Mouse (Mus musculus) CD8-positive naive resting alpha-beta T cell, adult 57 days (primary cell): Measurements from ENCODE around the gene Mmp10. TPM values are rescaled to one million over a fixed set of nuclear protein-coding genes. Genes with fewer than 3 reads are reported as not detected.

Source experiments
- total RNA-seq: library from RNA; stranded (reverse); gene quantifications from one replicate; pipeline ENCODE4 v1.2.4, GENCODE M21; 2023

Mmp10 gene
- not detected for total RNA-seq

DNA sequence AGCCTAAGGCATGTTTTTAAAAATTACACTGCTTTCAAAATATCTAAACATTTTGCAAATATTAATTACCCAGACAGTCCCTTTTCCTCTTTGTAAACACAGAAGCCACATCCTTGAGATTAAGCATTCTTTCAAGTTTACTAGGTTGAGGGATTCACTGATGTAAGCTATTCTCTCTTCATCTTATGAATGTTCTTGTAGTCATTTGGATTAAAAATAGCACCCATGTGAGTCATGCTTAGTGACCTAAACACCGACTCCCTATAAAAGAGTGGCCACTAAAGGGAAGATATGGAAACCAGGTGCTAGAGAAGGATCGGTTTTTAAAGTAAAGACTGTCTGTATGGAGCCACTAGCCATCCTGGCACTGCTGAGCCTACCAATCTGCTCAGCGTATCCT lies at the start of gene Mmp10:
Mmp10 (plus strand) TSS at position 302 of the 400 bp plus-strand sequence.

GRCm38 (mm10) chr9:7558221-7559017 lies 56.3 kb downstream of the Mmp10 start, which contains the start of gene Mmp8:
Gene Mmp8, plus strand, starts transcription at chr9:7558456.

Other genes with a start within 250 kb of the Mmp10 start
- gene Mmp13, start 229.8 kb upstream of the Mmp10 start, total RNA-seq: not detected
- gene Mmp12, start 158.0 kb upstream of the Mmp10 start, total RNA-seq: 2.4 TPM
- gene Mmp1b, start 114.3 kb upstream of the Mmp10 start, total RNA-seq: not detected
- gene Mmp3, start 56.5 kb upstream of the Mmp10 start, total RNA-seq: not detected
- gene Mmp8, start 56.1 kb downstream of the Mmp10 start, total RNA-seq: 0.28 TPM
- not detected for gene Mmp27, start 69.0 kb downstream of the Mmp10 start, total RNA-seq
- gene Mmp20, start 125.9 kb downstream of the Mmp10 start, total RNA-seq: not detected
- not detected for gene Mmp7, start 189.7 kb downstream of the Mmp10 start, total RNA-seq